Comparison of ENCODE assay signal across 20 mouse cellular contexts in the genomic region with DNA sequence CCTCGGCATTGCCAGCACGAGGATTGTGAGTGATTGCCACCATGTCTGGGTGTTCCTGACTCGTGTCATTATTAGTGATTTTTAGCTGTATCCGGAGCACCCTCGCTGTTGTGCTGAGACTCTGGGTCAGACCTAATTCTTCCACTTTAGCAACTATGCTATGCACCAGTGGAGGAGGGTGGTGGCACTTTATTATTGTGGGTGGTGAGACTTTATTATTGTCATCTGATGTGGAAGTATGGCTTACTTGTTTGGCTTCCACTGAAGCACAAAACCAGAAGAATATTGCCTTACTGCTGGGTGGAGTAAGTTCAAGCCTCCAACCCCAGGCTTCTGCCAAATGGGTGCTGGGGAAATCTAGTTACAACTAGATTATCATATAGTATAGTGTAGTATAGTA. TPM values are rescaled to one million over a fixed set of nuclear protein-coding genes. Genes with fewer than 3 reads are reported as not detected.
DNase-seq lines count a peak whose midpoint lies in the region.
"Had no signal": no experiment of that assay in that cellular context is flagged by ENCODE, and none has a peak within 500 bp of the region (broad histone marks: within the 10 kb centered on the region; RNA-seq: fewer than 3 reads in every experiment).

No protein-coding gene starts in this region.

- H3K27ac ChIP-seq in limb, embryonic 10.5 days, result no peak overlapping the region
- H3K27ac ChIP-seq: embryonic facial prominence, embryonic 10.5 days; embryonic facial prominence, embryonic 12.5 days; forebrain, embryonic 13.5 days; forebrain, embryonic 15.5 days had no signal

- WGBS in limb, embryonic 10.5 days, result 92% methylated on average over 5 of the region's 5 CpGs

- DNase-seq in heart, adult 11 months, result peak; percentile 55
- no peak for DNase-seq in heart, adult 8-10 months (ENCODE audit: low spot score)
- peak; percentile 53 to 62 for DNase-seq in spleen, postnatal 36 days (ENCODE audit: low spot score in 2 of 2)
- no peak for DNase-seq in spleen, adult 12 weeks (ENCODE audit: low spot score)
- peak; percentile 12 for DNase-seq in limb, embryonic 10.5 days (ENCODE audit: low spot score)
- DNase-seq in splenic B cell, adult 2 months (ENCODE audit: low read depth, low spot score), result peak; percentile 29
- DNase-seq in gastrocnemius, postnatal 36 days, result no peak
- no peak for DNase-seq in ovary, postnatal 14 days (ENCODE audit: low spot score)
- DNase-seq: adrenal gland, adult 2 months; adrenal gland, postnatal 10 days; adrenal gland, postnatal 25 days; cerebellum, adult 11 months; cerebellum, adult 18-20 months; cerebellum, adult 8-10 months; cerebellum, postnatal 10 days; cerebellum, postnatal 25 days had no signal

- no peaks in the 10 kb centered on the region for H3K36me3 ChIP-seq in limb, embryonic 10.5 days
- no peaks in the 10 kb centered on the region for H3K36me3 ChIP-seq in splenic B cell, adult 2 months (ENCODE audit: control insufficient read depth, insufficient read depth, low read length, poor library complexity, severe bottlenecking)
- H3K36me3 ChIP-seq: embryonic facial prominence, embryonic 10.5 days; embryonic facial prominence, embryonic 12.5 days; forebrain, embryonic 15.5 days had no signal

- H3K27me3 ChIP-seq in limb, embryonic 10.5 days (ENCODE audit: low read depth, poor library complexity, severe bottlenecking), result no peaks in the 10 kb centered on the region
- H3K27me3 ChIP-seq in splenic B cell, adult 2 months (ENCODE audit: control insufficient read depth, insufficient read depth, low read length, poor library complexity, severe bottlenecking), result no peaks in the 10 kb centered on the region
- H3K27me3 ChIP-seq: embryonic facial prominence, embryonic 12.5 days; forebrain, embryonic 13.5 days; forebrain, embryonic 15.5 days had no signal

- intact Hi-C loops in gastrocnemius, postnatal 36 days (cut with DNase I), result no loop called here

- H3K4me3 ChIP-seq in limb, embryonic 10.5 days, result no peak overlapping the region
- H3K4me3 ChIP-seq: embryonic facial prominence, embryonic 10.5 days; embryonic facial prominence, embryonic 12.5 days; forebrain, embryonic 13.5 days; forebrain, embryonic 15.5 days had no signal

- no peaks in the 10 kb centered on the region for H3K9me3 ChIP-seq in limb, embryonic 10.5 days (replicated peaks)
- H3K9me3 ChIP-seq: embryonic facial prominence, embryonic 10.5 days; forebrain, embryonic 15.5 days had no signal

- no peaks in the 10 kb centered on the region for H3K4me1 ChIP-seq in limb, embryonic 10.5 days
- H3K4me1 ChIP-seq: embryonic facial prominence, embryonic 10.5 days; embryonic facial prominence, embryonic 12.5 days had no signal

RNA-seq across cellular contexts. Expression of gene Cemip2, which starts 57.2 kb away (rescaled TPM):
- total RNA-seq in heart, adult 8-10 months (2022), result 10 to 100 TPM; 10.2 to 11.5 (median 10.8) TPM
- 39.3 and 51.7 TPM in 2 replicates for polyA plus RNA-seq in limb, embryonic 10.5 days (2016; fragmentation: Nextera tagmentation; extraction: Ambion mirVana)
- total RNA-seq in gastrocnemius, postnatal 36 days (2021), result 1 to 10 TPM; 6.5 to 8.9 TPM

Comparison
In these comparisons a context has a peak if more than half of its experiments do, and no peak if none do; other contexts are left out.
1. DNase-seq: peak in heart, adult 11 months (single experiment), spleen, postnatal 36 days (2 of 2), limb, embryonic 10.5 days (single experiment) and splenic B cell, adult 2 months (single experiment); none in heart, adult 8-10 months (single experiment), spleen, adult 12 weeks (single experiment), gastrocnemius, postnatal 36 days (0 of 2) and ovary, postnatal 14 days (single experiment).